Mouse (Mus musculus) liver, adult 2 months (tissue): ENCODE data around the gene Mapk14.

Source experiments
- CTCF ChIP-seq: fragments of 200-500 bp; IDR thresholded peaks from 2 replicates; pipeline ENCODE4 v1.5.1; 2011; ENCODE audit warnings: low read depth, low read length, control low read depth
- POLR2A ChIP-seq: fragments of 200-500 bp; IDR thresholded peaks from 2 replicates; pipeline ENCODE4 v1.6.1; 2011; ENCODE audit warnings: low read length, control low read depth; ENCODE audit not compliant: insufficient read depth; ENCODE audit errors: extremely low read depth

DNA sequence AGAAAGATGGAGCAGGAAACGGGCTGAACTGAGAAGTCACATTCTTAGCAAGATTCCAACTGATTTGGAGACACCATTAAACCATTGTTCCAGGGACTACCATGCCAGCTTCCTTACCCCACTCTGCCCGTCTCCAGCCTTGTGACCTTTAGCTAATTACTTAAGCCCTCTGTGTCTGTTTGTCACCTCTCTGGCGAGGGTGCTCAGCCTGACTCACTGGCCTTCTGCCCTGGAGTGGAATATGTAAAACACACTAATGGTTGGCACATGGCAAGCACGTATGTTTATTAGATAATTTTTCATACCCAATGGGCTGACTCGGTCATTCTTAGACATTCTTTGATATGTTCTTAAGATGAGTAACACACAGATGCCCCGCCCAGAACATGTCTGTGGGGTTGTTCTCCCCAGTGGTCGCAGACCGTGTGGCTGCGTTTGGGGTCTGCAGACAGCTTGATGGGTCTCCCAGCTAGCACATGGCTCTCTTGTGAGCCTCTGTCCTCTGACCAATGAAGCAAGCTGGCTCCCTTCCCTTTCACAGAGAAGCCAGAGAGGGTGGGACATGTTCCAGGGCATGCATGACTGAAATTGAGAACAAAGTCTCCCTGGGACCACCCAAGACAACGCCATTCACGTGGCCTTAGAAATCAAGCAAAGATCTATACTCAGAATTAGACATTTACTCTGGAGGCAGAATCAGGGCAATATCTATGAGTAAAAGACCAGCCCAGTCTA, 75.8 kb downstream of the Mapk14 start:
- TF ChIP-seq CTCF (no peak), POLR2A (no peak)
